Mouse (Mus musculus) Patski (cell line): Measurements from ENCODE around the gene Timm29. TPM values are rescaled to one million over a fixed set of nuclear protein-coding genes. Genes with fewer than 3 reads are reported as not detected.
"Not testable (repeated sequence)": the region's sequence is repeated elsewhere in the genome, so short reads cannot be mapped to it uniquely, and the experiment has no call there.

ENCODE experiments used
- ATAC-seq: fragments of 100-300 bp; one replicate; pipeline ENCODE4 v1.8.0; 2021
- CTCF ChIA-PET: fragments of 350-600 bp; sonication (Branson Sonifier 250); formaldehyde crosslinking; loops from one replicate; lab custom pipeline; 2022; ENCODE audit warnings: inconsistent platforms; lab: Charles Lee
- POLR2A ChIA-PET: fragments of 350-600 bp; sonication (Branson Sonifier 250); formaldehyde crosslinking; loops from one replicate; lab custom pipeline; 2022; ENCODE audit warnings: antibody characterized with exemption, inconsistent platforms; lab: Charles Lee
- DNase-seq: peaks from one replicate; pipeline ENCODE4 v3.0.0-alpha.2; 2011; ENCODE audit warnings: low read depth, low spot score
- H3K27me3 ChIP-seq: fragments of 371-371 bp; one replicate; pipeline ENCODE4 v1.5.1; 2021
- CTCF ChIP-seq: fragments of 100-300 bp; IDR thresholded peaks from one replicate; pipeline ENCODE4 v1.5.1; 2021
- in situ Hi-C: fragments of 300-500 bp; cut with MboI; formaldehyde crosslinking; loops from 3 replicates; pipeline ENCODE4 v1.11.1; 2018; ENCODE audit warnings: low pct_unique_long_range_greater_than_20kb, mixed read lengths
- polyA plus RNA-seq: library from polyadenylated mRNA; unstranded; gene quantifications from one replicate; pipeline ENCODE4 v1.2.3, GENCODE M21; 2021

The Timm29 gene
- polyA plus RNA-seq, 1 experiment from 2014 or later, result 38.9 TPM

GRCm38 (mm10) chr9:21593122-21593721 is 700 bp downstream of the Timm29 start:
- ATAC-seq (peak; percentile 38), DNase-seq (no peak)
- CTCF ChIA-PET, result interaction anchor here (1.8 kb wide), 1 partner anchor 47 kb away, joined by 5 read pairs; no protein-coding TSS in a partner anchor
- H3K27me3 ChIP-seq, result no peaks in the 10 kb centered on the region
- in situ Hi-C loops, result loop anchor here (5.0 kb wide), 1 partner anchor 46 kb away; the partner anchor contains the start of gene Carm1
- no peak for TF ChIP-seq CTCF
- POLR2A ChIA-PET, result no interaction called here

GRCm38 (mm10) chr9:21594350-21594749 is 1.8 kb downstream of the Timm29 start:
- ATAC-seq, CTCF ChIA-PET, POLR2A ChIA-PET, DNase-seq, H3K27me3 ChIP-seq: not testable (repeated sequence)
- in situ Hi-C loops, result loop anchor here (5.0 kb wide), 1 partner anchor 47 kb away; the partner anchor contains the start of gene Carm1

- ChIA-PET POLR2A (no interaction called here), CTCF (interaction anchor here (1.6 kb wide), 1 partner anchor 64 kb away, joined by 3 read pairs; no protein-coding TSS in a partner anchor)
- no peaks in the 10 kb centered on the region for H3K27me3 ChIP-seq
- no peak for TF ChIP-seq CTCF
- ATAC-seq, result no peak
- DNase-seq, result no peak
- in situ Hi-C loops, result loop anchor here (5.0 kb wide), 1 partner anchor 48 kb away; the partner anchor contains the start of gene Carm1
These were observed 2.3 kb downstream of the Timm29 start for GRCm38 (mm10) chr9:21594838-21595237.

GRCm38 (mm10) chr9:21598198-21598597 is 5.7 kb downstream of the Timm29 start:
- no peak for TF ChIP-seq CTCF
- no peaks in the 10 kb centered on the region for H3K27me3 ChIP-seq
- POLR2A ChIA-PET, result interaction anchor here (0.9 kb wide), 1 partner anchor 43 kb away, joined by 3 read pairs; no protein-coding TSS in a partner anchor
- ATAC-seq, result no peak
- in situ Hi-C loops, result no loop called here
- CTCF ChIA-PET, result interaction anchor here (1.0 to 1.9 kb wide), 3 partner anchors 28 to 206 kb away, joined by 3 to 6 read pairs (median 3); no protein-coding TSS in a partner anchor
- DNase-seq, result no peak

- POLR2A ChIA-PET, result interaction anchor here (0.7 kb wide), 1 partner anchor 92 kb away, joined by 3 read pairs; no protein-coding TSS in a partner anchor
- DNase-seq, result no peak
These were observed 7.7 kb downstream of the Timm29 start for GRCm38 (mm10) chr9:21600186-21600585.

GRCm38 (mm10) chr9:21601073-21601472 is 8.6 kb downstream of the Timm29 start:
- ChIA-PET CTCF (interaction anchor here (0.9 to 3.1 kb wide), 7 partner anchors 9 to 160 kb away, joined by 3 to 13 read pairs (median 6); partner anchors contain the start of genes Spc24, Timm29 and Yipf2), POLR2A (no interaction called here)
- in situ Hi-C loops, result no loop called here
- ATAC-seq (no peak), DNase-seq (no peak)
- no peak for TF ChIP-seq CTCF
- no peaks in the 10 kb centered on the region for H3K27me3 ChIP-seq

More at GRCm38 (mm10) chr9:21600186-21600585, 7.7 kb downstream of the Timm29 start:
- no peak for TF ChIP-seq CTCF
- no peak for ATAC-seq
- in situ Hi-C loops, result no loop called here
- H3K27me3 ChIP-seq, result no peaks in the 10 kb centered on the region
- CTCF ChIA-PET, result interaction anchor here (1.7 to 1.9 kb wide), 2 partner anchors 8 to 204 kb away, joined by 6 read pairs; partner anchors contain the start of genes Timm29 and Yipf2

GRCm38 (mm10) chr9:21601722-21602399 is 9.3 kb downstream of the Timm29 start:
- CTCF ChIA-PET, result interaction anchor here (0.8 to 3.1 kb wide), 12 partner anchors 9 to 203 kb away, joined by 3 to 13 read pairs (median 5); partner anchors contain the start of genes Spc24, Timm29 and Yipf2
- DNase-seq, result no peak
- ATAC-seq, result peak; percentile 57
- POLR2A ChIA-PET, result no interaction called here
- in situ Hi-C loops, result no loop called here
- peak; percentile 84 for TF ChIP-seq CTCF
- H3K27me3 ChIP-seq, result no peaks in the 10 kb centered on the region

GRCm38 (mm10) chr9:21604119-21604518 is 11.6 kb downstream of the Timm29 start:
- peak; percentile 41 for TF ChIP-seq CTCF
- no peak for DNase-seq
- ChIA-PET CTCF (interaction anchor here (1.3 to 3.1 kb wide), 2 partner anchors 8 to 157 kb away, joined by 4 to 13 read pairs; partner anchors contain the start of gene Spc24), POLR2A (no interaction called here)
- H3K27me3 ChIP-seq, result no peaks in the 10 kb centered on the region
- ATAC-seq, result no peak
- in situ Hi-C loops, result no loop called here

GRCm38 (mm10) chr9:21605865-21606264 is 13.3 kb downstream of the Timm29 start:
- POLR2A ChIA-PET, result no interaction called here
- ATAC-seq (no peak), DNase-seq (no peak)
- no peaks in the 10 kb centered on the region for H3K27me3 ChIP-seq
- TF ChIP-seq CTCF, result no peak
- in situ Hi-C loops, result no loop called here
- CTCF ChIA-PET, result interaction anchor here (1.4 kb wide), 1 partner anchor 19 kb away, joined by 3 read pairs; no protein-coding TSS in a partner anchor

- CTCF ChIA-PET, result no interaction called here
- in situ Hi-C loops, result no loop called here
- POLR2A ChIA-PET, result no interaction called here
- no peaks in the 10 kb centered on the region for H3K27me3 ChIP-seq
- DNase-seq (no peak), ATAC-seq (no peak)
- no peak for TF ChIP-seq CTCF
These were observed 14.1 kb downstream of the Timm29 start for GRCm38 (mm10) chr9:21606648-21607047.
